Mouse (Mus musculus) lung, embryonic 16.5 days (tissue): ENCODE measurements around the gene C5ar1. TPM values are rescaled to one million over a fixed set of nuclear protein-coding genes. Genes with fewer than 3 reads are reported as not detected.

Source experiments
- ATAC-seq: fragments of 200-750 bp; cut with Nextera tagmentation; 2 replicates; pipeline ENCODE4 v1.8.0; 2017; ENCODE audit warnings: low read depth, mild to moderate bottlenecking, moderate library complexity
- H3K27ac ChIP-seq: fragments of 300-500 bp; sonication (generic); 2 replicates; pipeline ENCODE4 v1.5.1; 2014; ENCODE audit warnings: mild to moderate bottlenecking, control low read depth, low read length
- H3K27me3 ChIP-seq: fragments of 300-500 bp; sonication (generic); 2 replicates; pipeline ENCODE4 v1.6.1; 2014; ENCODE audit warnings: low read depth, low read length, mixed read lengths; ENCODE audit not compliant: control insufficient read depth, insufficient read depth
- H3K36me3 ChIP-seq: fragments of 300-500 bp; sonication (generic); 2 replicates; pipeline ENCODE4 v1.6.1; 2014; ENCODE audit warnings: low read length; ENCODE audit not compliant: control insufficient read depth, insufficient read depth
- H3K4me1 ChIP-seq: fragments of 300-500 bp; sonication (generic); replicated peaks from 2 replicates; pipeline ENCODE4 v1.6.1; 2014; ENCODE audit warnings: low read length, mixed read lengths; ENCODE audit not compliant: control insufficient read depth, insufficient read depth
- H3K4me2 ChIP-seq: fragments of 300-500 bp; sonication (generic); 2 replicates; pipeline ENCODE4 v1.6.1; 2014; ENCODE audit warnings: low read depth, low read length, control low read depth
- H3K4me3 ChIP-seq: fragments of 300-500 bp; sonication (generic); 2 replicates; pipeline ENCODE4 v1.5.1; 2014; ENCODE audit warnings: mild to moderate bottlenecking, low read length, control low read depth
- H3K9ac ChIP-seq: fragments of 300-500 bp; sonication (generic); 2 replicates; pipeline ENCODE4 v1.6.1; 2014; ENCODE audit warnings: low read length, control low read depth
- H3K9me3 ChIP-seq: fragments of 300-500 bp; sonication (generic); 2 replicates; pipeline ENCODE4 v1.6.1; 2016; ENCODE audit warnings: low read length; ENCODE audit not compliant: control insufficient read depth
- WGBS: fragments of 180-500 bp; shearing (Covaris S2); extraction: QIAGEN DNeasy Blood & Tissue Kit; methylation state at CpG from one replicate; pipeline ENCODE4 v1.1.7; 2014; 5-methylcytosine and 5-hydroxymethylcytosine counted together
- polyA plus RNA-seq: library from polyadenylated mRNA; unstranded; fragments of >200 nt; fragmentation: Nextera tagmentation; extraction: Ambion mirVana; gene quantifications from 2 replicates; pipeline ENCODE4 v1.2.1, GENCODE M21; 2015

The C5ar1 gene
- polyA plus RNA-seq, 1 experiment from 2014 or later, result 3.4 TPM

GRCm38 (mm10) chr7:16295321-16295900 lies 36.1 kb upstream of the C5ar1 start:
- H3K27ac ChIP-seq, result peak overlapping the region; percentile 88
- H3K9me3 ChIP-seq, result no peaks in the 10 kb centered on the region
- ATAC-seq, result peak; percentile 73
- peak overlapping the region; percentile 87 for H3K4me2 ChIP-seq
- H3K36me3 ChIP-seq, result no peaks in the 10 kb centered on the region
- under 1% methylated on average over 41 of the region's 41 CpGs for WGBS
- peaks cover 28% of the 10 kb centered on the region for H3K4me1 ChIP-seq
- no peaks in the 10 kb centered on the region for H3K27me3 ChIP-seq
- H3K4me3 ChIP-seq, result peak overlapping the region; percentile 58
- H3K9ac ChIP-seq, result peak overlapping the region; percentile 60

- Histone ChIP-seq H3K9me3 (no peaks in the 10 kb centered on the region), H3K36me3 (no peaks in the 10 kb centered on the region), H3K4me1 (peaks cover 25% of the 10 kb centered on the region), H3K27ac (peak overlapping the region; percentile 88), H3K27me3 (no peaks in the 10 kb centered on the region), H3K4me3 (peak overlapping the region; percentile 58), H3K9ac (peak overlapping the region; percentile 60), H3K4me2 (peak overlapping the region; percentile 87)
- under 1% methylated on average over 23 of the region's 23 CpGs for WGBS
- ATAC-seq, result peak; percentile 91
Measured at GRCm38 (mm10) chr7:16294837-16295236, 35.5 kb upstream of the C5ar1 start.

GRCm38 (mm10) chr7:16294346-16294745 lies 35.0 kb upstream of the C5ar1 start:
- H3K27me3 ChIP-seq, result no peaks in the 10 kb centered on the region
- peak overlapping the region; percentile 5; the same call in 1 of the 2 replicates for H3K9ac ChIP-seq
- peak overlapping the region; percentile 43 for H3K27ac ChIP-seq
- H3K9me3 ChIP-seq, result no peaks in the 10 kb centered on the region
- ATAC-seq, result peak; percentile 41; the same call in 1 of the 2 replicates
- no peaks in the 10 kb centered on the region for H3K36me3 ChIP-seq
- H3K4me2 ChIP-seq, result peak overlapping the region; percentile 87
- peaks cover 21% of the 10 kb centered on the region for H3K4me1 ChIP-seq
- H3K4me3 ChIP-seq, result peak overlapping the region; percentile 58
- 23% methylated on average over 4 of the region's 4 CpGs for WGBS

- H3K36me3 ChIP-seq, result peaks cover 12% of the 10 kb centered on the region
- no peaks in the 10 kb centered on the region for H3K27me3 ChIP-seq
- 72% methylated on average over 1 of the region's 1 CpGs for WGBS
Measured at GRCm38 (mm10) chr7:16287791-16288190, 28.5 kb upstream of the C5ar1 start.

GRCm38 (mm10) chr7:16287016-16287415 lies 27.7 kb upstream of the C5ar1 start:
- WGBS, result 67% methylated on average over 2 of the region's 2 CpGs
- peaks cover 12% of the 10 kb centered on the region for H3K36me3 ChIP-seq
- peaks cover 8% of the 10 kb centered on the region for H3K4me1 ChIP-seq
- H3K9me3 ChIP-seq, result no peaks in the 10 kb centered on the region
- peak overlapping the region; percentile 81 for H3K4me2 ChIP-seq
- H3K27ac ChIP-seq, result peak overlapping the region; percentile 96
- H3K9ac ChIP-seq, result peak overlapping the region; percentile 74
- ATAC-seq, result no peak
- H3K4me3 ChIP-seq, result peak overlapping the region; percentile 68
- H3K27me3 ChIP-seq, result no peaks in the 10 kb centered on the region

More at GRCm38 (mm10) chr7:16287791-16288190, 28.5 kb upstream of the C5ar1 start:
- no peaks in the 10 kb centered on the region for H3K9me3 ChIP-seq
- no peak overlapping the region for H3K4me2 ChIP-seq
- ATAC-seq, result no peak
- peaks cover 8% of the 10 kb centered on the region for H3K4me1 ChIP-seq
- no peak overlapping the region for H3K9ac ChIP-seq
- H3K27ac ChIP-seq, result no peak overlapping the region
- no peak overlapping the region for H3K4me3 ChIP-seq

- peaks cover 16% of the 10 kb centered on the region for H3K36me3 ChIP-seq
- whole genome bisulfite sequencing, result 1% methylated on average over 68 of the region's 70 CpGs
- H3K9me3 ChIP-seq, result no peaks in the 10 kb centered on the region
- peak within 1 kb of the TSS; percentile 74 for H3K9ac ChIP-seq
- H3K27ac ChIP-seq, result peak within 1 kb of the TSS; percentile 96
- H3K4me1 ChIP-seq, result peaks cover 8% of the 10 kb centered on the region
- H3K27me3 ChIP-seq, result no peaks in the 10 kb centered on the region
- ATAC-seq, result peak; percentile 91
- peak within 1 kb of the TSS; percentile 68 for H3K4me3 ChIP-seq
- H3K4me2 ChIP-seq, result peak within 1 kb of the TSS; percentile 81
Measured at GRCm38 (mm10) chr7:16286026-16286961, 27.0 kb upstream of the C5ar1 start, which contains the start of gene Ccdc9. Gene Ccdc9, minus strand, starts transcription at chr7:16286795.

- Histone ChIP-seq H3K4me3 (peak overlapping the region; percentile 68), H3K9me3 (no peaks in the 10 kb centered on the region), H3K4me2 (peak overlapping the region; percentile 81), H3K9ac (peak overlapping the region; percentile 55), H3K27ac (peak overlapping the region; percentile 82), H3K27me3 (no peaks in the 10 kb centered on the region), H3K36me3 (peaks cover 24% of the 10 kb centered on the region), H3K4me1 (peaks cover 8% of the 10 kb centered on the region)
- peak; percentile 71 for ATAC-seq
- under 1% methylated on average over 14 of the region's 14 CpGs for WGBS
Measured at GRCm38 (mm10) chr7:16285450-16286025, 26.2 kb upstream of the C5ar1 start.

- Histone ChIP-seq H3K4me2 (peak overlapping the region; percentile 81), H3K4me1 (peaks cover 8% of the 10 kb centered on the region), H3K36me3 (peaks cover 26% of the 10 kb centered on the region), H3K27ac (peak overlapping the region; percentile 82), H3K9ac (peak overlapping the region; percentile 55), H3K27me3 (no peaks in the 10 kb centered on the region), H3K9me3 (no peaks in the 10 kb centered on the region), H3K4me3 (peak overlapping the region; percentile 68)
- no peak for ATAC-seq
- WGBS, result 43% methylated on average over 9 of the region's 9 CpGs
Measured at GRCm38 (mm10) chr7:16284904-16285303, 25.6 kb upstream of the C5ar1 start.

- Histone ChIP-seq H3K9me3 (no peaks in the 10 kb centered on the region), H3K4me2 (no peak overlapping the region), H3K36me3 (peaks cover 28% of the 10 kb centered on the region), H3K27me3 (no peaks in the 10 kb centered on the region), H3K4me3 (no peak overlapping the region), H3K27ac (no peak overlapping the region), H3K4me1 (peaks cover 8% of the 10 kb centered on the region), H3K9ac (no peak overlapping the region)
- 79% methylated on average over 8 of the region's 8 CpGs for WGBS
- ATAC-seq, result no peak
Measured at GRCm38 (mm10) chr7:16284001-16284400, 24.7 kb upstream of the C5ar1 start.
